Mouse (Mus musculus) G1E (cell line): Measurements from ENCODE around the gene Tspan13. TPM values are rescaled to one million over a fixed set of nuclear protein-coding genes. Genes with fewer than 3 reads are reported as not detected.

Experiments
- ATAC-seq: 2 replicates; pipeline ENCODE4 v1.8.0; 2016; ENCODE audit warnings: mild to moderate bottlenecking; ENCODE audit not compliant: insufficient number of reproducible peaks, poor library complexity, low FRiP score, severe bottlenecking; ENCODE audit errors: extremely low read depth
- DNase-seq: peaks from one replicate; pipeline ENCODE4 v3.0.0; 2012; ENCODE audit warnings: low spot score
- H3K27me3 ChIP-seq: 2 replicates; pipeline ENCODE4 v1.6.1; 2012; ENCODE audit warnings: mild to moderate bottlenecking, low read length, inconsistent platforms; ENCODE audit not compliant: insufficient read depth
- H3K36me3 ChIP-seq: replicated peaks from 2 replicates; pipeline ENCODE3; 2012; ENCODE audit warnings: mild to moderate bottlenecking, inconsistent platforms
- H3K4me1 ChIP-seq: 2 replicates; pipeline ENCODE4 v1.6.1; 2012; ENCODE audit warnings: low read depth, low read length, inconsistent platforms, mixed read lengths; ENCODE audit not compliant: insufficient read depth
- H3K4me3 ChIP-seq: 2 replicates; pipeline ENCODE4 v1.5.1; 2012; ENCODE audit warnings: low read depth, mild to moderate bottlenecking, inconsistent platforms, low read length, moderate library complexity, mixed read lengths
- H3K9me3 ChIP-seq: replicated peaks from 2 replicates; pipeline ENCODE4 v1.6.1; 2012; ENCODE audit warnings: inconsistent platforms
- CTCF ChIP-seq: IDR thresholded peaks from 2 replicates; pipeline ENCODE4 v1.5.1; 2012; ENCODE audit warnings: low read depth, low read length, inconsistent platforms, mixed read lengths
- GATA1 ChIP-seq: IDR thresholded peaks from 2 replicates; pipeline ENCODE4 v1.6.1; 2012; ENCODE audit warnings: borderline replicate concordance, low read length, inconsistent platforms, mixed read lengths
- GATA2 ChIP-seq: IDR thresholded peaks from 2 replicates; pipeline ENCODE4 v1.6.1; 2012; ENCODE audit warnings: low read depth, low read length, inconsistent platforms, borderline replicate concordance
- POLR2AphosphoS5 ChIP-seq: IDR thresholded peaks from 2 replicates; pipeline ENCODE4 v1.6.1; 2012; ENCODE audit warnings: low read depth, low read length, inconsistent platforms; ENCODE audit not compliant: insufficient replicate concordance
- TAL1 ChIP-seq: conservative IDR thresholded peaks from 2 replicates; pipeline ENCODE4 v1.6.1; 2012; ENCODE audit warnings: low read depth, low read length, inconsistent platforms, mixed read lengths
- polyA plus RNA-seq: library from polyadenylated mRNA; stranded (reverse); fragments of >175 nt; gene quantifications from 2 replicates; pipeline ENCODE4 v1.2.3, GENCODE M21; 2012
- total RNA-seq, 2 experiments: library from RNA; stranded (forward) in 1 of 2; stranded (reverse) in 1 of 2; fragments of 200-1000 nt in 1 of 2; fragments of >200 nt in 1 of 2; fragmentation: Nextera tagmentation in 1 of 2; gene quantifications; 2 replicates each; pipeline ENCODE4 v1.2.3; 2014 to 2017

Gene Tspan13
- total and polyA plus RNA-seq, 3 experiments = 0.08 TPM; not detected in 2

- Histone ChIP-seq H3K4me1 (no peaks in the 10 kb centered on the region), H3K36me3 (no peaks in the 10 kb centered on the region), H3K9me3 (peaks cover 2% of the 10 kb centered on the region; the same call in 1 of the 2 replicates), H3K27me3 (no peaks in the 10 kb centered on the region), H3K4me3 (no peak overlapping the region)
- TF ChIP-seq CTCF = no peak
- no peak for TF ChIP-seq GATA1
- TF ChIP-seq POLR2AphosphoS5 = no peak
- TF ChIP-seq GATA2 = no peak
- TF ChIP-seq TAL1 = no peak
- no peak for DNase-seq
- ATAC-seq = no peak
Measured at GRCm38 (mm10) chr12:36036776-36037175, 5.5 kb downstream of the Tspan13 start.

GRCm38 (mm10) chr12:36036121-36036520 is 6.2 kb downstream of the Tspan13 start:
- DNase-seq (no peak), ATAC-seq (no peak)
- Histone ChIP-seq H3K4me3 (no peak overlapping the region), H3K36me3 (no peaks in the 10 kb centered on the region), H3K9me3 (no peaks in the 10 kb centered on the region), H3K4me1 (no peaks in the 10 kb centered on the region), H3K27me3 (no peaks in the 10 kb centered on the region; the same call in 1 of the 2 replicates)
- no peak for TF ChIP-seq GATA1
- no peak for TF ChIP-seq TAL1
- TF ChIP-seq CTCF = no peak
- TF ChIP-seq GATA2 = no peak
- no peak for TF ChIP-seq POLR2AphosphoS5

- Histone ChIP-seq H3K27me3 (no peaks in the 10 kb centered on the region; the same call in 1 of the 2 replicates), H3K36me3 (no peaks in the 10 kb centered on the region), H3K4me1 (no peaks in the 10 kb centered on the region), H3K4me3 (no peak overlapping the region), H3K9me3 (no peaks in the 10 kb centered on the region)
- no peak for ATAC-seq
- TF ChIP-seq CTCF (no peak), TAL1 (no peak), POLR2AphosphoS5 (no peak), GATA1 (no peak), GATA2 (no peak)
- no peak for DNase-seq
Measured at GRCm38 (mm10) chr12:36035501-36035900, 6.8 kb downstream of the Tspan13 start.

- no peak for ATAC-seq
- H3K4me3 ChIP-seq = no peak overlapping the region
- no peaks in the 10 kb centered on the region; the same call in 1 of the 2 replicates for H3K27me3 ChIP-seq
- H3K4me1 ChIP-seq = no peaks in the 10 kb centered on the region
- no peaks in the 10 kb centered on the region for H3K36me3 ChIP-seq
- DNase-seq = no peak
- no peak for TF ChIP-seq GATA2
- no peak for TF ChIP-seq CTCF
- no peak for TF ChIP-seq GATA1
- TF ChIP-seq POLR2AphosphoS5 = no peak
- no peak for TF ChIP-seq TAL1
- H3K9me3 ChIP-seq = no peaks in the 10 kb centered on the region
Measured at GRCm38 (mm10) chr12:36032419-36032818, 9.9 kb downstream of the Tspan13 start.

- ATAC-seq (no peak), DNase-seq (no peak)
- Histone ChIP-seq H3K9me3 (no peaks in the 10 kb centered on the region), H3K36me3 (no peaks in the 10 kb centered on the region), H3K27me3 (no peaks in the 10 kb centered on the region; the same call in 1 of the 2 replicates), H3K4me3 (no peak overlapping the region), H3K4me1 (no peaks in the 10 kb centered on the region)
- TF ChIP-seq GATA1 (no peak), POLR2AphosphoS5 (no peak), CTCF (no peak), GATA2 (no peak), TAL1 (no peak)
Measured at GRCm38 (mm10) chr12:36030660-36031363, 11.5 kb downstream of the Tspan13 start.

GRCm38 (mm10) chr12:36029687-36030086 is 12.6 kb downstream of the Tspan13 start:
- no peak for ATAC-seq
- TF ChIP-seq GATA2 (no peak), POLR2AphosphoS5 (no peak), GATA1 (no peak), TAL1 (no peak), CTCF (no peak)
- Histone ChIP-seq H3K9me3 (no peaks in the 10 kb centered on the region), H3K27me3 (no peaks in the 10 kb centered on the region; the same call in 1 of the 2 replicates), H3K4me3 (no peak overlapping the region), H3K36me3 (no peaks in the 10 kb centered on the region), H3K4me1 (no peaks in the 10 kb centered on the region)
- DNase-seq = no peak
